In the genomic region with DNA sequence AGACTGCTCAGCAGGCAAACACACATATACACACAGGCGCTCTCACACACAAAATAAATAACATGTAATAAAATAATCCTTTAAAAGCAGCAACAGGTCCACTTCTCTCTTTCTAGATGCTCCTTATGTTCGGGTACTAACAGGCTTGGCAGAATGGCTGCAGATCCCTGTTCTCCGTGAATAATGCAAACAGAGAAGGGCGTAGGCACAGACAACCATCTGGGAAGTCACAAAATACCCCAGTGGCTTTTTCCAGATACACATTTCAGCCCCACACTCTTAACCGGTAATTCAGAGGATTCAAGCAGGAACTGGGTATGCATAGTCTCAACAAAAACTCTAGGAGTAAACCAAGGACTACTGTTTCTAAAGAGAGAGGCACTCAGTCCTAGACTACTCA, we compare ENCODE assay signal across 23 mouse cellular contexts. TPM values are rescaled to one million over a fixed set of nuclear protein-coding genes. Genes with fewer than 3 reads are reported as not detected.
"Had no signal": no experiment of that assay in that cellular context is flagged by ENCODE, and none has a peak within 500 bp of the region (broad histone marks: within the 10 kb centered on the region; RNA-seq: fewer than 3 reads in every experiment).

No protein-coding gene starts in this region.

- ATAC-seq: hindbrain, embryonic 16.5 days; hindbrain, postnatal 0 days; inflammation-experienced regulatory T-cells, adult 6 months; intestine, embryonic 15.5 days; intestine, embryonic 16.5 days; intestine, postnatal 0 days had no signal

- DNase-seq: heart, postnatal 10 days; heart, postnatal 14 days; heart, postnatal 36 days; heart, postnatal 4 days; kidney, adult 11 months; kidney, adult 18-20 months; kidney, adult 2 months; kidney, adult 8-10 months; kidney, adult 9 months; kidney, postnatal 10 days; kidney, postnatal 14 days; kidney, postnatal 25 days; kidney, postnatal 36 days; kidney, postnatal 4 days; layer of hippocampus, postnatal 36 days had no signal

RNA-seq across cellular contexts. Expression of gene Crabp1, which starts 38.2 kb away (rescaled TPM):
- total RNA-seq: heart, postnatal 10 days; heart, postnatal 14 days; heart, postnatal 25 days; heart, postnatal 36 days; hematopoietic stem cell, adult 5-6 weeks had no signal
